Comparison of ENCODE assay signal across 23 mouse cellular contexts in genomic region chr2:101690252-101690827, GRCm38 (mm10). TPM values are rescaled to one million over a fixed set of nuclear protein-coding genes. Genes with fewer than 3 reads are reported as not detected.
DNase-seq lines count a peak whose midpoint lies in the region; ATAC-seq lines count a peak whose summit lies in the region.
"Had no signal": no experiment of that assay in that cellular context is flagged by ENCODE, and none has a peak within 500 bp of the region (broad histone marks: within the 10 kb centered on the region; RNA-seq: fewer than 3 reads in every experiment).

No protein-coding gene starts in this region.

- DNase-seq in adrenal gland, postnatal 10 days, result peak; percentile 13
- DNase-seq in adrenal gland, adult 8-10 months, result no peak
- DNase-seq in frontal cortex, postnatal 25 days (ENCODE audit: low spot score in 2 of 2), result no peak
- DNase-seq in adipocyte (ENCODE audit: low spot score), result peak; percentile 81
- peak; percentile 16 for DNase-seq in lung, postnatal 25 days (ENCODE audit: low spot score)
- DNase-seq in right cerebral cortex, postnatal 25 days, result no peak
- DNase-seq: adrenal gland, postnatal 25 days; cerebellum, adult 18-20 months; cerebellum, postnatal 10 days; gastrocnemius, postnatal 10 days; heart, postnatal 36 days; kidney, adult 2 months; kidney, postnatal 4 days; left cerebral cortex, postnatal 4 days; liver, postnatal 0 days; spleen, adult 18-20 months; thymus, postnatal 14 days had no signal

- peak; percentile 36 for ATAC-seq in frontal cortex, adult (ENCODE audit: low TSS enrichment)
- ATAC-seq: hindbrain, postnatal 0 days; intestine, embryonic 15.5 days; liver, embryonic 12.5 days; liver, postnatal 0 days; midbrain, embryonic 15.5 days had no signal

RNA-seq across cellular contexts. Expression of gene Traf6, which starts 12.1 kb away (rescaled TPM):
- total RNA-seq in adrenal gland, postnatal 10 days (2021), result 10 to 100 TPM; 17.0 to 18.1 TPM
- 10 to 100 TPM; 20.3 to 25.4 (median 22.1) TPM for total RNA-seq in adrenal gland, adult 8-10 months (2022)

RNA-seq across cellular contexts. Expression of gene B230118H07Rik, which starts 41.0 kb away (rescaled TPM):
- total RNA-seq in adrenal gland, postnatal 10 days (2021), result 10 to 100 TPM; 37.1 to 46.2 TPM
- total RNA-seq in adrenal gland, adult 8-10 months (2022), result 10 to 100 TPM; 27.3 to 55.4 (median 32.3) TPM

RNA-seq across cellular contexts. Expression of gene Rag1, which starts 41.0 kb away (rescaled TPM):
- under 1 TPM; 0.42 to 0.60 TPM for total RNA-seq in adrenal gland, postnatal 10 days (2021)
- total RNA-seq in adrenal gland, adult 8-10 months (2022), result under 1 TPM in 2 of 4 experiments, not detected in 2; 0.03 to 0.07 TPM
- total RNA-seq: adrenal gland, postnatal 25 days; granulocyte monocyte progenitor cell, adult 5-6 weeks had no signal

Comparison
In these comparisons a context has a peak if more than half of its experiments do, and no peak if none do; other contexts are left out.
1. DNase-seq: peak in adrenal gland, postnatal 10 days (single experiment), adipocyte (single experiment) and lung, postnatal 25 days (single experiment); none in adrenal gland, adult 8-10 months (single experiment), frontal cortex, postnatal 25 days (0 of 2) and right cerebral cortex, postnatal 25 days (single experiment).